Mouse (Mus musculus) brain, embryonic 14.5 days (tissue): ENCODE results near the gene Slc25a5.

Source experiments
- CTCF ChIP-seq: fragments of 200-500 bp; IDR thresholded peaks from 2 replicates; pipeline ENCODE4 v1.5.1; 2012; ENCODE audit warnings: inconsistent platforms, mild to moderate bottlenecking, moderate library complexity, borderline replicate concordance; ENCODE audit not compliant: insufficient read depth, insufficient read length; ENCODE audit errors: extremely low read depth
- POLR2A ChIP-seq: fragments of 200-500 bp; IDR thresholded peaks from 2 replicates; pipeline ENCODE4 v1.6.1; 2012; ENCODE audit warnings: mild to moderate bottlenecking, inconsistent platforms, borderline replicate concordance; ENCODE audit not compliant: poor library complexity, insufficient read depth, insufficient read length, severe bottlenecking; ENCODE audit errors: extremely low read depth

GRCm38 (mm10) chrX:36807360-36808317, 12.2 kb downstream of the Slc25a5 start:
- TF ChIP-seq CTCF (peak; percentile 68), POLR2A (peak; percentile 34; the same call in 1 of the 2 replicates)
